Mouse (Mus musculus) thymus, postnatal 10 days (tissue): ENCODE results near the gene Map3k20.
A peak's percentile ranks its signal among the peaks of the same experiment; 100 is the strongest.

Experiments used
- DNase-seq, 2 experiments: peaks; one replicate each; pipeline ENCODE4 v3.0.0; 2021; ENCODE audit warnings: low spot score in 2 of 2

Gene Map3k20

GRCm38 (mm10) chr2:72280524-72280923, 4.9 kb upstream of the Map3k20 start:
- no peak for DNase-seq

- DNase-seq: peak; percentile 31 to 42
Observed at GRCm38 (mm10) chr2:72281971-72282370, 3.5 kb upstream of the Map3k20 start.

- no peak for DNase-seq
Observed at GRCm38 (mm10) chr2:72282733-72283132, 2.7 kb upstream of the Map3k20 start.

GRCm38 (mm10) chr2:72284689-72285088, 748 bp upstream of the Map3k20 start:
- no peak for DNase-seq

- DNase-seq: peak in 1 of 2 experiments; percentile 11
Observed at GRCm38 (mm10) chr2:72285888-72286661, 638 bp downstream of the Map3k20 start.

GRCm38 (mm10) chr2:72287142-72287541, 1.7 kb downstream of the Map3k20 start:
- no peak for DNase-seq

GRCm38 (mm10) chr2:72288932-72289534, 3.6 kb downstream of the Map3k20 start:
- DNase-seq: no peak

- DNase-seq: no peak
Observed at GRCm38 (mm10) chr2:72291103-72291502, 5.7 kb downstream of the Map3k20 start.

GRCm38 (mm10) chr2:72292573-72292972, 7.1 kb downstream of the Map3k20 start:
- DNase-seq: no peak

- no peak for DNase-seq
Observed at GRCm38 (mm10) chr2:72294994-72295393, 9.6 kb downstream of the Map3k20 start.

GRCm38 (mm10) chr2:72296984-72297715, 11.7 kb downstream of the Map3k20 start:
- DNase-seq: no peak

- no peak for DNase-seq
Observed at GRCm38 (mm10) chr2:72297716-72298082, 12.3 kb downstream of the Map3k20 start.

GRCm38 (mm10) chr2:72298406-72298805, 13.0 kb downstream of the Map3k20 start:
- peak in 1 of 2 experiments; percentile 79 for DNase-seq

GRCm38 (mm10) chr2:72301194-72301916, 15.9 kb downstream of the Map3k20 start:
- no peak for DNase-seq

GRCm38 (mm10) chr2:72305738-72306137, 20.3 kb downstream of the Map3k20 start:
- no peak for DNase-seq

- DNase-seq: no peak
Observed at GRCm38 (mm10) chr2:72308351-72308750, 22.9 kb downstream of the Map3k20 start.

GRCm38 (mm10) chr2:72308981-72309380, 23.5 kb downstream of the Map3k20 start:
- no peak for DNase-seq

GRCm38 (mm10) chr2:72311486-72311885, 26.0 kb downstream of the Map3k20 start:
- no peak for DNase-seq

- DNase-seq: no peak
Observed at GRCm38 (mm10) chr2:72313312-72313711, 27.9 kb downstream of the Map3k20 start.

- no peak for DNase-seq
Observed at GRCm38 (mm10) chr2:72318421-72318820, 33.0 kb downstream of the Map3k20 start.

- no peak for DNase-seq
Observed at GRCm38 (mm10) chr2:72319028-72319798, 33.8 kb downstream of the Map3k20 start.
